Mouse (Mus musculus) embryonic facial prominence, embryonic 15.5 days (tissue): ENCODE results near the gene Capzb. TPM values are rescaled to one million over a fixed set of nuclear protein-coding genes. Genes with fewer than 3 reads are reported as not detected.

Experiments used
- ATAC-seq: fragments of 200-750 bp; cut with Nextera tagmentation; 2 replicates; pipeline ENCODE4 v1.8.0; 2017; ENCODE audit warnings: low read depth, moderate TSS enrichment; ENCODE audit not compliant: insufficient number of reproducible peaks, low FRiP score, low TSS enrichment
- H3K27ac ChIP-seq: fragments of 300-500 bp; sonication (generic); replicated peaks from 2 replicates; pipeline ENCODE4 v1.5.1; 2015; ENCODE audit warnings: mild to moderate bottlenecking, inconsistent platforms
- H3K27me3 ChIP-seq: fragments of 300-500 bp; sonication (generic); 2 replicates; pipeline ENCODE4 v1.6.1; 2015; ENCODE audit warnings: inconsistent platforms
- H3K36me3 ChIP-seq: fragments of 300-500 bp; sonication (generic); 2 replicates; pipeline ENCODE4 v1.6.1; 2015; ENCODE audit warnings: mild to moderate bottlenecking, inconsistent platforms
- H3K4me1 ChIP-seq: fragments of 300-500 bp; sonication (generic); 2 replicates; pipeline ENCODE4 v1.6.1; 2015; ENCODE audit warnings: inconsistent platforms
- H3K4me2 ChIP-seq: fragments of 300-500 bp; sonication (generic); replicated peaks from 2 replicates; pipeline ENCODE4 v1.6.1; 2015; ENCODE audit warnings: mild to moderate bottlenecking, inconsistent platforms
- H3K4me3 ChIP-seq: fragments of 300-500 bp; sonication (generic); replicated peaks from 2 replicates; pipeline ENCODE4 v1.5.1; 2015; ENCODE audit warnings: mild to moderate bottlenecking, inconsistent platforms
- H3K9ac ChIP-seq: fragments of 300-500 bp; sonication (generic); 2 replicates; pipeline ENCODE4 v1.6.1; 2015; ENCODE audit warnings: inconsistent platforms
- H3K9me3 ChIP-seq: fragments of 300-500 bp; sonication (generic); replicated peaks from 2 replicates; pipeline ENCODE4 v1.6.1; 2016; ENCODE audit warnings: inconsistent platforms
- WGBS: fragments of 180-500 bp; shearing (Covaris S2); methylation state at CpG from one replicate; pipeline ENCODE4 v1.1.7; 2015; 5-methylcytosine and 5-hydroxymethylcytosine counted together
- polyA plus RNA-seq: library from polyadenylated mRNA; unstranded; fragments of >200 nt; fragmentation: Nextera tagmentation; extraction: Ambion mirVana; gene quantifications from 2 replicates; pipeline ENCODE4 v1.2.1, GENCODE M21; 2015

Gene Capzb
- polyA plus RNA-seq, 1 experiment from 2014 or later: 397 TPM

- Histone ChIP-seq H3K27ac (no peak overlapping the region), H3K9me3 (no peaks in the 10 kb centered on the region), H3K27me3 (no peaks in the 10 kb centered on the region), H3K4me2 (no peak overlapping the region), H3K9ac (no peak overlapping the region), H3K4me3 (no peak overlapping the region), H3K36me3 (no peaks in the 10 kb centered on the region), H3K4me1 (peaks cover 8% of the 10 kb centered on the region; the same call in 1 of the 2 replicates)
- ATAC-seq: no peak
- 85% methylated on average over 8 of the region's 8 CpGs for WGBS
Observed at GRCm38 (mm10) chr4:139165259-139165658, 27.4 kb upstream of the Capzb start.

DNA sequence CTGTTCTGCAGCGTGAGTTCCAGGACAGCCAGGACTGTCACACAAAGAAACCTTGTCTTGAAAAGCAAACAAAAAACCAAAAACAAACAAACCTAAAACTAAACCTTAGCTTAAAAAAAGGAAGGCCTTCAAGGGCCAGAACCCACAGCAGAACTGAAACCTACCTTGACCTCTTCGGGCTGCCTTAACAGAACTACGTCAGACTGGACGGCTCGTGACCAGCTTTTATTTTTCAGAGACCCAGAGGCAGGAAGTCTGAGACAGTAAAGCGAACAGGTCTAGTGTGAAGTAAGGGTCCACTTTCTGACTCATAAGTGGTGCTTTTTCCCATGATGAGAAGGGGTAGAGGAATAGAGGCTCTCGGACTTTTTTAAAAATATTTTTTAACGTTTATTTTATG, 26.5 kb upstream of the Capzb start:
- WGBS: 79% methylated on average over 8 of the region's 8 CpGs
- Histone ChIP-seq H3K4me3 (no peak overlapping the region), H3K36me3 (no peaks in the 10 kb centered on the region), H3K27me3 (no peaks in the 10 kb centered on the region), H3K9ac (no peak overlapping the region), H3K4me1 (peaks cover 8% of the 10 kb centered on the region; the same call in 1 of the 2 replicates), H3K9me3 (no peaks in the 10 kb centered on the region), H3K27ac (no peak overlapping the region), H3K4me2 (no peak overlapping the region)
- ATAC-seq: no peak

DNA sequence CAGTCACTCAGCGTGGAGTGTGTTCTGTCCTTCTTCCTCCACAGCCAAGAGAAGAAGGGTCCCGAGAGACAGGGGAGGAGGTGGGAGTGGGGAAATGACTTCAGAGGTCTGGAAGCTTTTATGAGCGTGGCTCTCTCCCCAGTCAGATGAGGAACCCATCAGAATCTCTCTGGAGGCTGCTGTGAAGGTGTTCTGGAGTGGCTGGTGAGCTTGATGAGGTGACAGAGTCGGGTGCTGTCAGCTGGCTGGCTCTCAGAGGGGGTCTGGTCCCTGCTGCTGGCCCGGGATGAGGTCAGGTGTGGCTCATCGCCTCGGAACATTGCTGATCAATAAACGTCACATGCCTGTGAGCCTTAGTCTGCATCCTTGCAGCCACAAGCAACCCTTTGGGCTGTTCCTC, 25.6 kb upstream of the Capzb start:
- Histone ChIP-seq H3K4me2 (no peak overlapping the region), H3K27me3 (no peaks in the 10 kb centered on the region), H3K27ac (no peak overlapping the region), H3K36me3 (no peaks in the 10 kb centered on the region), H3K4me1 (peaks cover 8% of the 10 kb centered on the region; the same call in 1 of the 2 replicates), H3K4me3 (no peak overlapping the region), H3K9me3 (no peaks in the 10 kb centered on the region), H3K9ac (no peak overlapping the region)
- ATAC-seq: no peak
- WGBS: 60% methylated on average over 8 of the region's 8 CpGs

GRCm38 (mm10) chr4:139168985-139169747, 23.5 kb upstream of the Capzb start:
- peaks cover 14% of the 10 kb centered on the region; the same call in 1 of the 2 replicates for H3K4me1 ChIP-seq
- H3K36me3 ChIP-seq: no peaks in the 10 kb centered on the region
- no peak overlapping the region for H3K4me2 ChIP-seq
- WGBS: 56% methylated on average over 15 of the region's 15 CpGs
- ATAC-seq: no peak
- H3K27ac ChIP-seq: no peak overlapping the region
- H3K27me3 ChIP-seq: no peaks in the 10 kb centered on the region
- H3K9me3 ChIP-seq: no peaks in the 10 kb centered on the region
- no peak overlapping the region for H3K9ac ChIP-seq
- H3K4me3 ChIP-seq: no peak overlapping the region

DNA sequence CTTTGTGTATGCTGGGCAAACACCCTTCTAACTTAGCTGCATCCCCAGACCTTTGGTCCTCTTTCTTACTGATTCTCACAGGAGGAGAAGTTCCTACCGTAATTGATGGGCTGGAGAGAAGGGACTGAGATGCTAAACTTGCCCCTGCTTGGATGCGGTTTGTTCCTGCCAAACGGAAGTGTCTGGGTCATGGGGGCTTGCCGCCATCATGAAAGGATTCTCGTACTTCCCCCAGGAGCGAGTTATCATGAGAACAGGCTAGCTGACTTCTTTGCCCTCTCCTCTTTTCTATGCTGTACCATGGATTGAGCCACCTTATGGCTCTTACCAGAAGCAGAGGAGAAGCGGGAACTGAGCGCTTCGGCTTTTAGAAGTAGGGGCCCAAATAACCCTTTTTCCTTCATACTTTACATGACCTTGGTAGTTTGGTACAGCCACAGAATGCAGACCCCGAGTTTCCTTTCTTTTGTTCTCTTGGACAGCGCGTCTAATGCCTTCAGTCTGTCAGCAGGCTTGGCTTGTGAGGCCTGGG, 22.9 kb upstream of the Capzb start:
- Histone ChIP-seq H3K27ac (no peak overlapping the region), H3K4me2 (no peak overlapping the region)
- WGBS: 62% methylated on average over 12 of the region's 12 CpGs

DNA sequence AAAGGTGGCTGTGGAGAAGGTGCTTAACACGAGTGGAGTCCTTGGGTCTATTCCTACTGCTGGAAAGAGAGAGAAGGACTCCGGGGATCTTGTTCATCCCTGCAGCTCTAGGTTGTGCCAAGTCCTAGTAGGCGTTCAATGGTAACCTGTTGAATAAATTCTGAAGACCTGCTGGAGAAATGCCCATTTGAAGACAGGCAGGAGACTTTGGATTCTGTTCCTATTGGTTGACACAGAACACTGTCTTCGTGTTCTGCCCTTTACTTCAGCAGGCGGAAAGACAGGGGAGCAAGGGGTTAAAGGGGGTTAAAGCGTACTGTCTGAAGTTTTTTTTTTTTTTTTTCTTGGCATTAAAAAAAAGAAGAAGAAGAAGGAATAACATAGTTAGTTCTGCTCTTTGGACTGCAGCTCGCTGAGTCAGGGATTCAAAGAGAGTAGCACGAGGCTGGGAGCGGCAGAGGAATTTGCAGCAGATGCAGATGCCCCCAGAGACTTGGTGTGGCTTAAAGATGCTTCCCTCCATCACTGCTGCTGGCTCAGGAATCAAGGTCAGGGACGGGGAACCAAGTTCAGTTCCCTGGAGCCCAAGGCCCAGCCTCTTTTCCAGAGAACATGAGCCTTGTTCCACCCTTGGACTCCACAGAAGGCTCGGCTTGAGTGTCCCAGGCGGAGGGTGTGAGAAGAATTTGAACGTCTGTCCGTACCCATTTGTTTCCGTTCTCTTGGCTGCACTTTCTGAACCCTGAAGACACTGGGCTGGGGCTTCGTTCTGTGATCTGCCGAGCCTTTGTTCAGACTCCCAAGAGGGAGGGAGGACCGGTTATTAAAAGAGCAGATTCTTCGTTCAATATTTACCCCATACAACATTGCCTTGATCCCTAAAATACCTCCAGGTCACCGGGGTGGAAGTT, 17.4 kb upstream of the Capzb start:
- H3K4me1 ChIP-seq: peaks cover 24% of the 10 kb centered on the region
- H3K9me3 ChIP-seq: no peaks in the 10 kb centered on the region
- H3K4me3 ChIP-seq: no peak overlapping the region
- H3K4me2 ChIP-seq: peak overlapping the region; percentile 13; the same call in 1 of the 2 replicates
- 26% methylated on average over 20 of the region's 20 CpGs for WGBS
- peak; percentile 48; the same call in 1 of the 2 replicates for ATAC-seq
- H3K27ac ChIP-seq: peak overlapping the region; percentile 52
- no peaks in the 10 kb centered on the region for H3K27me3 ChIP-seq
- H3K36me3 ChIP-seq: no peaks in the 10 kb centered on the region
- H3K9ac ChIP-seq: no peak overlapping the region

More for the DNA sequence above, 22.9 kb upstream of the Capzb start:
- Histone ChIP-seq H3K4me1 (peaks cover 18% of the 10 kb centered on the region; the same call in 1 of the 2 replicates), H3K4me3 (no peak overlapping the region), H3K9me3 (no peaks in the 10 kb centered on the region), H3K36me3 (no peaks in the 10 kb centered on the region), H3K9ac (no peak overlapping the region), H3K27me3 (no peaks in the 10 kb centered on the region)
- no peak for ATAC-seq

DNA sequence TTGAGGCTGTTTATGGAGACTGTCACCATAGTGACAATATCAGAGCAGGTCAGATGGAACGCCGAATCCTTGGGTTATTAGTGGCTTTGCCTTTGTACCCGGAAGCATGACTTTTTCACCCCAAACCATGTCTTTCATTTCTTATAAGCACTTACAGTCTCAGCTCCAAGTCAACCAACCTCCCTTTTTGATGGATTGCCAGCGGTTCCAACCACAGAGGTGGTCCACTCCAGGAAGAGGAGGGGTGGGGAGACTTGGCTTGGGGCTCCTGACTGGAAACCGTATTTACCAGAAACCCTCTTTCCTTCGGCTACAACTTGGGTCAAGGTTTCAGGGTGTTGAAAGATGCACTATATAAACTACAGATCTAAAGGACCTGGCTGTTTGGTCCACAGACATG, 16.7 kb upstream of the Capzb start:
- Histone ChIP-seq H3K27ac (peak overlapping the region; percentile 52), H3K4me3 (no peak overlapping the region), H3K9me3 (no peaks in the 10 kb centered on the region), H3K4me1 (peaks cover 24% of the 10 kb centered on the region), H3K36me3 (no peaks in the 10 kb centered on the region), H3K9ac (no peak overlapping the region), H3K4me2 (0 out of 2 replicates have a peak overlapping the region, but pooled peaks have one; percentile 13), H3K27me3 (no peaks in the 10 kb centered on the region)
- no peak for ATAC-seq
- WGBS: 35% methylated on average over 6 of the region's 6 CpGs

DNA sequence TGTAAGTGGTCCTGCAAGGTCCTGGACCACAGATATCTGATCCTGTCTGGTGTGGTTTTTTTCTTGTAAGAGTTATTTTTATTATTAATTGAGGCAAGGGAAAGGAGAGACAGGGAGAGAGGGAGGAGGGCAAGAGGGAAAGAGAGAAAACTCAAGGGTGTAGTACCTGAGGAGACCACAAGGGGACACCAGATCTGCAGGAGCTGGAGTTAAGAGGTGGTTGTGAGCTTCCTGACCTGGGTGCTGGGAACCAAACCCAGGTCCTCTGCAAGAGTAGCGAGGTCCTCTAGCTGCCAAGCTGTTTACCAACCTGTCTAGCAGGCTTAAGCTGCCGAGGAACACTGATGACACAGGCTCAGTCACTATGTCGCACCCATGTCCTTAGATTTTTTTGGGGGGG, 14.8 kb upstream of the Capzb start:
- no peak overlapping the region for H3K27ac ChIP-seq
- no peaks in the 10 kb centered on the region for H3K36me3 ChIP-seq
- H3K9ac ChIP-seq: no peak overlapping the region
- no peaks in the 10 kb centered on the region for H3K27me3 ChIP-seq
- ATAC-seq: no peak
- peaks cover 24% of the 10 kb centered on the region for H3K4me1 ChIP-seq
- no peak overlapping the region for H3K4me3 ChIP-seq
- no peaks in the 10 kb centered on the region for H3K9me3 ChIP-seq
- H3K4me2 ChIP-seq: no peak overlapping the region
- 95% methylated on average over 3 of the region's 3 CpGs for WGBS

GRCm38 (mm10) chr4:139178377-139178776, 14.3 kb upstream of the Capzb start:
- no peak for ATAC-seq
- H3K4me1 ChIP-seq: peaks cover 24% of the 10 kb centered on the region
- H3K9me3 ChIP-seq: no peaks in the 10 kb centered on the region
- WGBS: 95% methylated on average over 11 of the region's 11 CpGs
- H3K27me3 ChIP-seq: no peaks in the 10 kb centered on the region
- no peak overlapping the region for H3K4me3 ChIP-seq
- H3K9ac ChIP-seq: no peak overlapping the region
- no peak overlapping the region for H3K4me2 ChIP-seq
- H3K27ac ChIP-seq: no peak overlapping the region
- H3K36me3 ChIP-seq: no peaks in the 10 kb centered on the region

DNA sequence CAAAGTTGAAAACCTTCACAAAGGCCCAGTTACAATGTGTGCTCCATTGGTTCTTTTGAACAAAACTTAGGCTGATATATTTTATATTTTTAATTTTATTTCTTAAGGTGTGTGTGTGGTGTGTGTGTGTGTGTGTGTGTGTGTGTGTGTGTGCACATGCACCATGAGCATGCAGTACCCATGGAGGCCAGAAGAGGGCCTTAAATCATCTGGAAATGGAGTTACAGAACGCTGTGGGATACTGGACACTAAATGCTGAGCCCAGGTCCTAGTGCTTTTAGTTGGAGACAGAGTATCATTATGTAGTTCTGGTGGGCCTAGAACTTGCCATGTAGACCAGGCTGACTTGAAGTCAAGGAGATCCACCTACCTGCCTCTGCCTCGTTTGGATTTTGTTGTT, 13.5 kb upstream of the Capzb start:
- 79% methylated on average over 2 of the region's 2 CpGs for WGBS
- ATAC-seq: no peak

More for the DNA sequence above, 13.5 kb upstream of the Capzb start:
- H3K4me2 ChIP-seq: no peak overlapping the region
- H3K27me3 ChIP-seq: no peaks in the 10 kb centered on the region
- H3K4me3 ChIP-seq: no peak overlapping the region
- H3K36me3 ChIP-seq: no peaks in the 10 kb centered on the region
- H3K9ac ChIP-seq: no peak overlapping the region
- no peaks in the 10 kb centered on the region for H3K9me3 ChIP-seq
- peaks cover 19% of the 10 kb centered on the region for H3K4me1 ChIP-seq
- no peak overlapping the region for H3K27ac ChIP-seq
